Mouse (Mus musculus): ENCODE measurements around the gene Ntn1. TPM values are rescaled to one million over a fixed set of nuclear protein-coding genes. Genes with fewer than 3 reads are reported as not detected.
A peak's percentile ranks its signal among the peaks of the same experiment; 100 is the strongest.

Ntn1 gene
- polyA plus RNA-seq, 1 experiment from 2014 or later, result 11.8 TPM

DNA sequence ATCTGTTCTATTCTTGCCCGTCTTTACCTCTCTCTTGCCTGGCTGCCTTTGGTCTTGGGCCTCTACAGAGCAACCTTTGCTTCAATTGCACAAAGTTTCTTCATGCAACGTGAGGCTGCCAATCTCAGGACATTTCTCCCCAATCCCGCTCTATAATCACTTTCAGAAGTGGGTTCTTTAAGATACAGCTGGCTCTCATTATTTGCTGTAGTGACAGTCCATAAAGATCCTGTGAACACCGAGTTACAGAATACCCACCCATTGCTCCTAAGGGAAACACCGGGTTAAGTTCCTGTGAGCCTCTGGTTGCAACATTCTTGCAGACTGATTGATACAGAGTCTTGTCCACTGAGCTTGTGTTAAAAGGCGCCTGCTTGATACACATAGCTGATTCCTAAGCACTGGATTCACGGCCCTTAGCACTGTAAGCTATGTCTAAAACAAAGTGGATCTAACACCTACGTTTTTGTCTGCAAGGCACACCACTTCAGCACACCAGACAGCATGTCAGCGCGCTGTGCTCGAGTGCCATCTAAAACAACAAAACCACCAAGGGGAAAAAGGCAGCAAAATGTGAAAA is 85.0 kb downstream of the Ntn1 start:
- no peak overlapping the region for H3K4me3 ChIP-seq (replicated peaks; ENCODE audit: low read depth, low read length)
- no peaks in the 10 kb centered on the region for H3K27me3 ChIP-seq (ENCODE audit: insufficient read depth, low read length)
- no peak for ATAC-seq (replicated peaks; ENCODE audit: low FRiP score, low read depth)
- TF ChIP-seq CTCF (IDR thresholded peaks at IDR 0.05; ENCODE audit: low read depth), result no peak
- no peaks in the 10 kb centered on the region for H3K9me3 ChIP-seq (replicated peaks; ENCODE audit: low read length)
- no peaks in the 10 kb centered on the region for H3K36me3 ChIP-seq (ENCODE audit: insufficient read depth, low read length)
- H3K4me2 ChIP-seq (ENCODE audit: low read length), result no peak overlapping the region
- no peak overlapping the region for H3K9ac ChIP-seq (ENCODE audit: low read depth, low read length)
- WGBS, result 61% methylated on average over 11 of the region's 11 CpGs
- no peak overlapping the region for H3K27ac ChIP-seq
- peak; percentile 18 for DNase-seq (ENCODE audit: low spot score)
- H3K4me1 ChIP-seq (replicated peaks; ENCODE audit: insufficient read depth, low read length), result no peaks in the 10 kb centered on the region

DNA sequence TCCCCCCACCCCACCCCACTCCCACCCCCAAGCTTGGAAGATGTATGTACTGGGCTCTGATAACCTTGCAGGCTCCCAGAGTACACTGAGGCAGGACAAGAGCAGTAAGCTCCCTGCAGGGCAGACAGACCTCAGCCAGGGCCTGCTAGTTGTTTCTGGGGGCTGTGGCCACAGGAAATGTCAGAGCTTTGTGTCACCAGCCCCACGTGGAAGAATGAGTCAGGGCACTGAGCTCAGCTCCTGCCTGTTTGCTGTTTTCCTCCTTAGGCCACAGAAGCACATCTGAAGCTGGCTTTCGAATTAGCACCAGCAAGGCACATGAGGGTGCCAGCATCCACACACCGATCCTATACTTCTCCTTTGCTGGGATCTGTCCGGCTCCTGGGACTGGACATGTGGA is 86.8 kb downstream of the Ntn1 start:
- Histone ChIP-seq H3K9me3 (replicated peaks; ENCODE audit: low read length) (no peaks in the 10 kb centered on the region), H3K4me3 (replicated peaks; ENCODE audit: low read depth, low read length) (no peak overlapping the region), H3K27me3 (ENCODE audit: insufficient read depth, low read length) (no peaks in the 10 kb centered on the region), H3K27ac (no peak overlapping the region), H3K4me1 (replicated peaks; ENCODE audit: insufficient read depth, low read length) (no peaks in the 10 kb centered on the region), H3K4me2 (ENCODE audit: low read length) (no peak overlapping the region), H3K36me3 (ENCODE audit: insufficient read depth, low read length) (no peaks in the 10 kb centered on the region), H3K9ac (ENCODE audit: low read depth, low read length) (no peak overlapping the region)
- WGBS, result 69% methylated on average over 4 of the region's 4 CpGs
- ATAC-seq (replicated peaks; ENCODE audit: low FRiP score, low read depth), result no peak
- no peak for DNase-seq (ENCODE audit: low spot score)
- TF ChIP-seq CTCF (IDR thresholded peaks at IDR 0.05; ENCODE audit: low read depth), result no peak

DNA sequence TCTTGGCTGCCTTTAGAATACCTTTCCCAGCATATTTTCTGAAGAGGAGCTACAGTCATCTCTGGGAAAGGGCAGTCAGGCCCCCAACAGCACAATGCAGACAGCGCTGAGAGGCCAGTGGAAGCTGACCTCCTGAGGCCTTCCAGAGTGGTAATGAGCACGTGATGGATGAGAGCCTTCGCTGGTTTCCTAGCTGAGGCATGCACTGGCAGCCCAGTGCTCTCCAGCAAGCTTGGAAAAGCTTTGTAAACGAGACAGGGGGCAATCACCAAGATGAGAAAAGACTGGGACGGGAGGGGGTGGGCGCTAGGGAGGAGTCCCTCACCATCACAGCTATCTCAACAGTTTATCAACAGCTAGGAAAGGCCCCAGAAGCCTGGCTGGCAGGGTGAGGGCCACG is 87.6 kb downstream of the Ntn1 start:
- Histone ChIP-seq H3K9ac (ENCODE audit: low read depth, low read length) (no peak overlapping the region), H3K27ac (no peak overlapping the region), H3K4me1 (replicated peaks; ENCODE audit: insufficient read depth, low read length) (no peaks in the 10 kb centered on the region), H3K4me3 (replicated peaks; ENCODE audit: low read depth, low read length) (no peak overlapping the region), H3K36me3 (ENCODE audit: insufficient read depth, low read length) (no peaks in the 10 kb centered on the region), H3K27me3 (ENCODE audit: insufficient read depth, low read length) (no peaks in the 10 kb centered on the region), H3K4me2 (ENCODE audit: low read length) (no peak overlapping the region), H3K9me3 (replicated peaks; ENCODE audit: low read length) (no peaks in the 10 kb centered on the region)
- 28% methylated on average over 7 of the region's 7 CpGs for WGBS
- DNase-seq (ENCODE audit: low spot score), result peak; percentile 31
- no peak for TF ChIP-seq CTCF (IDR thresholded peaks at IDR 0.05; ENCODE audit: low read depth)
- ATAC-seq (replicated peaks; ENCODE audit: low FRiP score, low read depth), result no peak

DNA sequence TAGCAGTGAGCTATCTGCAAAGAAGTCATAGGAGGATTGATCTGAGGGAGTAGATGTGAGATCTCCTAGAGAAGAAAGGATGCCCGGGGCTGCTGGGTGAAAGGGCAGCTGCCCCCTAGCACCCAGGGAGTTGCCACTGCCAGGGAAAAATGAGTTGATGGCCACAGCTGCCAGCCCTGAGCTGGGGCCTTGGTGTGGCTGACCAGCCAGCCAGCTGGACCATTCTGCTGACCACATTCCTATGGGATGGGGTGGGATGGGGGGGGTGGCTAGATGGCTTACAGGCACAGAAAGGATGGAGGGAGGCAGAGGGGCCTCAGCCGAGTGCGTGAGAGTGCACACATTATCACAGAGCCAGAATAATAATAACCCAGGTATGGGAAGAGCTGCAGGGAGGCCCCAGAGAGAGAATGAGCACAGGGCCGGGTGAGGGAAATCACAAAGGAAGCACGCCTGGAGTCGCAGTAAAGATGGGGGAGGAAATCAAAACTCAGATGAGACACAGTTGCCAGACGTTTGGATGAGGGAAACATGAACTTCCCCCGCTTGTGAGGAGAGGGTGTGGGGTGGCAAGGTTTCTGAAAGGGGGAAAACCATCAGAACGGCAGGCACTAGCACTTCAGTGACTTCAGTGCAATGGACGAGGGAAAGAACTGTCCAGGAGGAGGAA is 91.6 kb downstream of the Ntn1 start:
- 17% methylated on average over 10 of the region's 10 CpGs for WGBS
- ATAC-seq (replicated peaks; ENCODE audit: low FRiP score, low read depth), result 0 out of 2 replicates have a peak, but pooled peaks have one; percentile 13
- Histone ChIP-seq H3K4me3 (replicated peaks; ENCODE audit: low read depth, low read length) (no peak overlapping the region), H3K9me3 (replicated peaks; ENCODE audit: low read length) (no peaks in the 10 kb centered on the region), H3K4me1 (replicated peaks; ENCODE audit: insufficient read depth, low read length) (no peaks in the 10 kb centered on the region), H3K9ac (ENCODE audit: low read depth, low read length) (no peak overlapping the region), H3K27me3 (ENCODE audit: insufficient read depth, low read length) (no peaks in the 10 kb centered on the region), H3K4me2 (ENCODE audit: low read length) (no peak overlapping the region), H3K27ac (no peak overlapping the region), H3K36me3 (ENCODE audit: insufficient read depth, low read length) (no peaks in the 10 kb centered on the region)
- DNase-seq (ENCODE audit: low spot score), result no peak
- TF ChIP-seq CTCF (IDR thresholded peaks at IDR 0.05; ENCODE audit: low read depth), result no peak

DNA sequence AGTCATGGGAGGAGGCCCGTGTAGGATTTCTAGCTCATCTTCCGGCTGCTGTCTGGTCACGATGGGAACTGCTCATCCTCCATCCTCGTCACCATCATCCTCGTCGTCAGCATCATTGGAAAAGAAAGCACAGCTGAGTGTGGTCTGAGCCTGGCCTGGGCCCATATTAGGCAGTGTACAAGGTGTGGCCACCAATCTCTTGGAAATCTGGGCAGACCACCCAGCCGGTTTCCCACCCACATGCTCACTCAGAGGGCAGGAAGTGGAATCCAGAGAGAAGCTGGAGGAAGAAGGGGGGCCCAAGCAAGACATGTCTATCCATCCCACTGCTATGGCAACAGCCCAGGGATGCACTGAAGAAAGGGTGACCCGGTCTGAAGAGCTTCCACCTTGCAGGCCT is 94.6 kb downstream of the Ntn1 start:
- TF ChIP-seq CTCF (IDR thresholded peaks at IDR 0.05; ENCODE audit: low read depth), result no peak
- Histone ChIP-seq H3K4me1 (replicated peaks; ENCODE audit: insufficient read depth, low read length) (no peaks in the 10 kb centered on the region), H3K36me3 (ENCODE audit: insufficient read depth, low read length) (no peaks in the 10 kb centered on the region), H3K4me2 (ENCODE audit: low read length) (no peak overlapping the region), H3K27me3 (ENCODE audit: insufficient read depth, low read length) (no peaks in the 10 kb centered on the region), H3K9ac (ENCODE audit: low read depth, low read length) (no peak overlapping the region), H3K4me3 (replicated peaks; ENCODE audit: low read depth, low read length) (no peak overlapping the region), H3K27ac (no peak overlapping the region), H3K9me3 (replicated peaks; ENCODE audit: low read length) (no peaks in the 10 kb centered on the region)
- WGBS, result 66% methylated on average over 8 of the region's 8 CpGs
- DNase-seq (ENCODE audit: low spot score) (peak; percentile 24), ATAC-seq (replicated peaks; ENCODE audit: low FRiP score, low read depth) (no peak)

DNA sequence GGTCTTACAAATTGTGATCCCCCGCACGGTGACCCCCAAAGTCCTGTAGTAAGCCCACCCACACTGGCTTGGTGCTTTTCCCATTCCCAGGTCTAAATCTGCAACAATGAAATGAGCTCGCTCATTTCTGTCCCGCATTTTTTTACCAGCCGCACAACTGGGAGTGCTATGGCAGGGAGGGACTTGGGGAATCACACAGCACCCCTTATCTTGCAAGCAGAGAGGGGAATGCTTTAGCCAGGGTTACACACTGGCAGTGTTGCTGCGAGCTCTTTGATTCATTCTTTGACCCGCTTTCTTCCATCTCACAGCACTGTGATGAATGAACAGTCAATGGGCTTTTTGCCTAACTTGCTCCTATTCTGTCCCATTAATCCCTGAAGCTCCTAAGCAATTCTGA is 98.3 kb downstream of the Ntn1 start:
- no peak overlapping the region for H3K9ac ChIP-seq (ENCODE audit: low read depth, low read length)
- H3K4me2 ChIP-seq (ENCODE audit: low read length), result no peak overlapping the region
- no peaks in the 10 kb centered on the region for H3K4me1 ChIP-seq (replicated peaks; ENCODE audit: insufficient read depth, low read length)
- no peak for ATAC-seq (replicated peaks; ENCODE audit: low FRiP score, low read depth)
- no peaks in the 10 kb centered on the region for H3K9me3 ChIP-seq (replicated peaks; ENCODE audit: low read length)
- no peaks in the 10 kb centered on the region for H3K27me3 ChIP-seq (ENCODE audit: insufficient read depth, low read length)
- H3K36me3 ChIP-seq (ENCODE audit: insufficient read depth, low read length), result no peaks in the 10 kb centered on the region
- no peak for DNase-seq (ENCODE audit: low spot score)
- no peak overlapping the region for H3K27ac ChIP-seq
- TF ChIP-seq CTCF (IDR thresholded peaks at IDR 0.05; ENCODE audit: low read depth), result no peak
- 81% methylated on average over 7 of the region's 7 CpGs for WGBS
- no peak overlapping the region for H3K4me3 ChIP-seq (replicated peaks; ENCODE audit: low read depth, low read length)
